Mouse (Mus musculus) hindbrain, embryonic 13.5 days (tissue): ENCODE results near the gene Kif24. TPM values are rescaled to one million over a fixed set of nuclear protein-coding genes. Genes with fewer than 3 reads are reported as not detected.
A peak's percentile ranks its signal among the peaks of the same experiment; 100 is the strongest.

Experiments used
- ATAC-seq: fragments of 200-750 bp; cut with Nextera tagmentation; 2 replicates; pipeline ENCODE4 v1.8.0; 2017; ENCODE audit warnings: moderate TSS enrichment; ENCODE audit not compliant: low FRiP score
- H3K27ac ChIP-seq: fragments of 300-500 bp; sonication (generic); 2 replicates; pipeline ENCODE4 v1.5.1; 2015; ENCODE audit warnings: inconsistent platforms, mild to moderate bottlenecking, moderate library complexity
- H3K27me3 ChIP-seq: fragments of 300-500 bp; sonication (generic); 2 replicates; pipeline ENCODE4 v1.6.1; 2015; ENCODE audit warnings: mild to moderate bottlenecking, inconsistent platforms
- H3K36me3 ChIP-seq: fragments of 300-500 bp; sonication (generic); 2 replicates; pipeline ENCODE4 v1.6.1; 2015; ENCODE audit warnings: mild to moderate bottlenecking, inconsistent platforms
- H3K4me1 ChIP-seq: fragments of 300-500 bp; sonication (generic); replicated peaks from 2 replicates; pipeline ENCODE4 v1.6.1; 2015; ENCODE audit warnings: inconsistent platforms
- H3K4me2 ChIP-seq: fragments of 300-500 bp; sonication (generic); 2 replicates; pipeline ENCODE4 v1.6.1; 2015; ENCODE audit warnings: inconsistent platforms, mild to moderate bottlenecking, moderate library complexity
- H3K4me3 ChIP-seq: fragments of 300-500 bp; sonication (generic); 2 replicates; pipeline ENCODE4 v1.5.1; 2015; ENCODE audit warnings: mild to moderate bottlenecking, inconsistent platforms
- H3K9ac ChIP-seq: fragments of 300-500 bp; sonication (generic); 2 replicates; pipeline ENCODE4 v1.6.1; 2015; ENCODE audit warnings: mild to moderate bottlenecking, inconsistent platforms
- H3K9me3 ChIP-seq: fragments of 300-500 bp; sonication (generic); 2 replicates; pipeline ENCODE4 v1.6.1; 2016; ENCODE audit warnings: inconsistent platforms
- WGBS: fragments of 180-500 bp; shearing (Covaris S2); methylation state at CpG from one replicate; pipeline ENCODE4 v1.1.7; 2015; 5-methylcytosine and 5-hydroxymethylcytosine counted together
- polyA plus RNA-seq: library from polyadenylated mRNA; unstranded; fragments of >200 nt; fragmentation: Nextera tagmentation; extraction: Ambion mirVana; gene quantifications from 2 replicates; pipeline ENCODE4 v1.2.1, GENCODE M21; 2015

Gene Kif24
- polyA plus RNA-seq = 4.6 and 5.1 TPM in 2 replicates

GRCm38 (mm10) chr4:41464345-41465286 is at the start of gene Kif24, which contains the start of gene Nudt2:
Gene Kif24 (minus strand): TSS chr4:41464887.
Gene Nudt2 (plus strand): TSS chr4:41465151.
- H3K27ac ChIP-seq = peak within 1 kb of the TSS; percentile 70
- H3K36me3 ChIP-seq = no peaks in the 10 kb centered on the region
- peak within 1 kb of the TSS; percentile 57 for H3K4me3 ChIP-seq
- H3K27me3 ChIP-seq = no peaks in the 10 kb centered on the region
- H3K9me3 ChIP-seq = no peaks in the 10 kb centered on the region
- H3K9ac ChIP-seq = peak within 1 kb of the TSS; percentile 78
- WGBS = under 1% methylated on average over 69 of the region's 70 CpGs
- ATAC-seq = peak; percentile 99
- peak within 1 kb of the TSS; percentile 64 for H3K4me2 ChIP-seq
- H3K4me1 ChIP-seq = peaks cover 15% of the 10 kb centered on the region

- H3K9me3 ChIP-seq = no peaks in the 10 kb centered on the region
- no peak overlapping the region for H3K4me2 ChIP-seq
- no peak overlapping the region for H3K4me3 ChIP-seq
- 33% methylated on average over 8 of the region's 8 CpGs for WGBS
- no peak for ATAC-seq
- peaks cover 8% of the 10 kb centered on the region for H3K4me1 ChIP-seq
- H3K27ac ChIP-seq = peak overlapping the region; percentile 30; the same call in 1 of the 2 replicates
- H3K9ac ChIP-seq = no peak overlapping the region
- peaks cover 8% of the 10 kb centered on the region; the same call in 1 of the 2 replicates for H3K36me3 ChIP-seq
- peaks cover 8% of the 10 kb centered on the region; the same call in 1 of the 2 replicates for H3K27me3 ChIP-seq
Measured at GRCm38 (mm10) chr4:41513714-41514113, 49.0 kb upstream of the Kif24 start.

GRCm38 (mm10) chr4:41513309-41513708 is 48.6 kb upstream of the Kif24 start:
- WGBS = 40% methylated on average over 4 of the region's 4 CpGs
- H3K4me2 ChIP-seq = no peak overlapping the region
- H3K27me3 ChIP-seq = peaks cover 12% of the 10 kb centered on the region
- H3K36me3 ChIP-seq = peaks cover 5% of the 10 kb centered on the region; the same call in 1 of the 2 replicates
- H3K9me3 ChIP-seq = no peaks in the 10 kb centered on the region
- peaks cover 8% of the 10 kb centered on the region for H3K4me1 ChIP-seq
- H3K9ac ChIP-seq = no peak overlapping the region
- ATAC-seq = no peak
- no peak overlapping the region for H3K4me3 ChIP-seq
- peak overlapping the region; percentile 30 for H3K27ac ChIP-seq

GRCm38 (mm10) chr4:41507998-41508397 is 43.3 kb upstream of the Kif24 start:
- H3K4me2 ChIP-seq = peak overlapping the region; percentile 74
- no peak overlapping the region for H3K4me3 ChIP-seq
- H3K9ac ChIP-seq = no peak overlapping the region
- H3K27ac ChIP-seq = no peak overlapping the region
- no peak for ATAC-seq
- H3K9me3 ChIP-seq = no peaks in the 10 kb centered on the region
- no peaks in the 10 kb centered on the region for H3K36me3 ChIP-seq
- WGBS = 44% methylated on average over 7 of the region's 7 CpGs
- H3K4me1 ChIP-seq = peaks cover 23% of the 10 kb centered on the region
- H3K27me3 ChIP-seq = peaks cover 17% of the 10 kb centered on the region

- 1% methylated on average over 22 of the region's 22 CpGs for WGBS
- Histone ChIP-seq H3K9me3 (no peaks in the 10 kb centered on the region), H3K9ac (peak overlapping the region; percentile 76), H3K4me2 (peak overlapping the region; percentile 74), H3K27me3 (peaks cover 20% of the 10 kb centered on the region), H3K4me3 (peak overlapping the region; percentile 47), H3K4me1 (peaks cover 29% of the 10 kb centered on the region), H3K27ac (peak overlapping the region; percentile 73), H3K36me3 (no peaks in the 10 kb centered on the region)
- ATAC-seq = peak; percentile 32
Measured at GRCm38 (mm10) chr4:41507326-41507924, 42.7 kb upstream of the Kif24 start.

GRCm38 (mm10) chr4:41506906-41507305 is 42.2 kb upstream of the Kif24 start:
- Histone ChIP-seq H3K4me3 (peak overlapping the region; percentile 47), H3K27ac (peak overlapping the region; percentile 73), H3K36me3 (no peaks in the 10 kb centered on the region), H3K9me3 (no peaks in the 10 kb centered on the region), H3K4me2 (peak overlapping the region; percentile 74), H3K9ac (peak overlapping the region; percentile 76), H3K27me3 (peaks cover 24% of the 10 kb centered on the region), H3K4me1 (peaks cover 34% of the 10 kb centered on the region)
- ATAC-seq = peak; percentile 79
- WGBS = under 1% methylated on average over 29 of the region's 29 CpGs

GRCm38 (mm10) chr4:41506156-41506555 is 41.5 kb upstream of the Kif24 start:
- WGBS = 11% methylated on average over 13 of the region's 13 CpGs
- peaks cover 41% of the 10 kb centered on the region for H3K4me1 ChIP-seq
- H3K9me3 ChIP-seq = no peaks in the 10 kb centered on the region
- H3K27ac ChIP-seq = peak overlapping the region; percentile 73; the same call in 1 of the 2 replicates
- H3K27me3 ChIP-seq = peaks cover 32% of the 10 kb centered on the region
- ATAC-seq = no peak
- H3K4me3 ChIP-seq = 0 out of 2 replicates have a peak overlapping the region, but pooled peaks have one; percentile 47
- H3K36me3 ChIP-seq = no peaks in the 10 kb centered on the region
- no peak overlapping the region for H3K9ac ChIP-seq
- H3K4me2 ChIP-seq = peak overlapping the region; percentile 74

- no peak overlapping the region for H3K4me2 ChIP-seq
- H3K27me3 ChIP-seq = peaks cover 42% of the 10 kb centered on the region
- H3K27ac ChIP-seq = no peak overlapping the region
- ATAC-seq = no peak
- H3K9me3 ChIP-seq = no peaks in the 10 kb centered on the region
- peaks cover 41% of the 10 kb centered on the region for H3K4me1 ChIP-seq
- WGBS = 57% methylated on average over 11 of the region's 11 CpGs
- H3K4me3 ChIP-seq = no peak overlapping the region
- no peaks in the 10 kb centered on the region for H3K36me3 ChIP-seq
- no peak overlapping the region for H3K9ac ChIP-seq
Measured at GRCm38 (mm10) chr4:41505131-41505551, 40.5 kb upstream of the Kif24 start.

- Histone ChIP-seq H3K4me2 (no peak overlapping the region), H3K4me1 (peaks cover 46% of the 10 kb centered on the region), H3K9me3 (no peaks in the 10 kb centered on the region), H3K27ac (no peak overlapping the region), H3K4me3 (no peak overlapping the region), H3K27me3 (peaks cover 48% of the 10 kb centered on the region), H3K36me3 (no peaks in the 10 kb centered on the region), H3K9ac (no peak overlapping the region)
- 73% methylated on average over 5 of the region's 5 CpGs for WGBS
- no peak for ATAC-seq
Measured at GRCm38 (mm10) chr4:41504325-41504724, 39.6 kb upstream of the Kif24 start.

- Histone ChIP-seq H3K36me3 (no peaks in the 10 kb centered on the region), H3K4me3 (peak within 1 kb of the TSS; percentile 37), H3K27ac (peak within 1 kb of the TSS; percentile 24; the same call in 1 of the 2 replicates), H3K4me2 (peak within 1 kb of the TSS; percentile 55), H3K4me1 (peaks cover 58% of the 10 kb centered on the region), H3K9ac (peak within 1 kb of the TSS; percentile 44), H3K27me3 (peaks cover 48% of the 10 kb centered on the region), H3K9me3 (no peaks in the 10 kb centered on the region)
- ATAC-seq = peak; percentile 84
- WGBS = under 1% methylated on average over 17 of the region's 18 CpGs
Measured at GRCm38 (mm10) chr4:41502986-41503412, 38.3 kb upstream of the Kif24 start, which contains the start of gene AI464131. Gene AI464131 (minus strand): TSS chr4:41503076.

- peak overlapping the region; percentile 24; the same call in 1 of the 2 replicates for H3K27ac ChIP-seq
- H3K4me1 ChIP-seq = peaks cover 58% of the 10 kb centered on the region
- peak; percentile 41 for ATAC-seq
- no peaks in the 10 kb centered on the region for H3K9me3 ChIP-seq
- no peaks in the 10 kb centered on the region for H3K36me3 ChIP-seq
- peak overlapping the region; percentile 37 for H3K4me3 ChIP-seq
- peak overlapping the region; percentile 55 for H3K4me2 ChIP-seq
- H3K27me3 ChIP-seq = peaks cover 53% of the 10 kb centered on the region
- 10% methylated on average over 20 of the region's 20 CpGs for WGBS
- peak overlapping the region; percentile 44 for H3K9ac ChIP-seq
Measured at GRCm38 (mm10) chr4:41502171-41502940, 37.7 kb upstream of the Kif24 start.
